Mouse (Mus musculus): ENCODE data around the gene Cep41.

The Cep41 gene

GRCm38 (mm10) chr6:30675281-30675771, 18.2 kb downstream of the Cep41 start:
- in situ Hi-C loops (cut with MboI, MseI), result no loop called here

GRCm38 (mm10) chr6:30674714-30675280, 18.8 kb downstream of the Cep41 start:
- in situ Hi-C loops (cut with MboI, MseI), result no loop called here

GRCm38 (mm10) chr6:30673764-30674561, 19.6 kb downstream of the Cep41 start:
- in situ Hi-C loops (cut with MboI, MseI), result no loop called here

DNA sequence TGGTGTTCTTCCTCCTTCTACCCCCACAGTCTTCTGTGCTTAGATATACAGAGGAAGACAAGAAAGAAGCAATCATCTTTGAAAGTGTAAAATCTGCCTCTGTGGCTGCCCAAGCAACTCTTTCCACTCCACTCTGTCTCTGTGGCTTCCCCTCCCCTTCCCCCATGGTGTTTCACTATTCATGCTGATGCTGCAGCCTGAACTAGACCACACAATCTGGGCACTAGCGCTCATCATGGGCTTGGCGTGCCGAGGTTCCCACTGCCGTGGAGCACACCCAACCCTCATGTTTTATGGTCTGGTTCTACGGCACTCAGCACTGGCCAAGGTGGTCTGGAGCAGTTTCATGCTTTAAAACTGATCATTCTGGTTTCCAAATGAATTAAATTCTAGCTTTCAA, 21.9 kb downstream of the Cep41 start:
- in situ Hi-C loops (cut with MboI, MseI), result no loop called here

DNA sequence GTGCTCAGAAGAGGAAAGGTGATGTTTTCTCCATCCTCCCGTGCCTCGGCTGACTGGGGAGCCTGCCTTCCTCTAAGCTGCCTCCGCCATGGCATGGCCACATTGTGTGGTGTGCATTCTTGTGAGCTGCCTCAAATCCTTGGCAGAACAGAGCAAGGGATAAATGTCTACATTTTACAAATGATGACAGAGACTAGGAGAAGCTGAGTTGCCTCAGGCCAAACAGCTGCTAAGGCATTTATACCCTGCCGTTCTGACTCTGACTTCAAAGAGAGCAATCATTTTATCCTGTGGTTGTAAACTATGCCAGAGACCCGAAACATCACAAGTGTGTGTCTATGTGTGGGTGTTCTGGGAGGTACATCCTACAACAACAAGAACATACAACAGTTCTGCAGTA, 26.0 kb downstream of the Cep41 start:
- in situ Hi-C loops (cut with MboI, MseI), result no loop called here

- in situ Hi-C loops (cut with MboI, MseI), result no loop called here
Measured at GRCm38 (mm10) chr6:30666043-30666442, 27.5 kb downstream of the Cep41 start.

GRCm38 (mm10) chr6:30665296-30665695, 28.3 kb downstream of the Cep41 start:
- in situ Hi-C loops (cut with MboI, MseI), result no loop called here

- in situ Hi-C loops (cut with MboI, MseI), result no loop called here
Measured at GRCm38 (mm10) chr6:30664776-30665175, 28.8 kb downstream of the Cep41 start.

- in situ Hi-C loops (cut with MboI, MseI), result loop anchor here (5.0 kb wide), 1 partner anchor 144 kb away; no protein-coding TSS in a partner anchor
Measured at GRCm38 (mm10) chr6:30658619-30659018, 34.9 kb downstream of the Cep41 start.

- in situ Hi-C loops (cut with MboI, MseI), result loop anchor here (5.0 kb wide), 1 partner anchor 145 kb away; no protein-coding TSS in a partner anchor
Measured at GRCm38 (mm10) chr6:30657279-30657678, 36.3 kb downstream of the Cep41 start.

- in situ Hi-C loops (cut with MboI, MseI), result loop anchor here (5.0 kb wide), 1 partner anchor 147 kb away; no protein-coding TSS in a partner anchor
Measured at GRCm38 (mm10) chr6:30654932-30655331, 38.6 kb downstream of the Cep41 start.

DNA sequence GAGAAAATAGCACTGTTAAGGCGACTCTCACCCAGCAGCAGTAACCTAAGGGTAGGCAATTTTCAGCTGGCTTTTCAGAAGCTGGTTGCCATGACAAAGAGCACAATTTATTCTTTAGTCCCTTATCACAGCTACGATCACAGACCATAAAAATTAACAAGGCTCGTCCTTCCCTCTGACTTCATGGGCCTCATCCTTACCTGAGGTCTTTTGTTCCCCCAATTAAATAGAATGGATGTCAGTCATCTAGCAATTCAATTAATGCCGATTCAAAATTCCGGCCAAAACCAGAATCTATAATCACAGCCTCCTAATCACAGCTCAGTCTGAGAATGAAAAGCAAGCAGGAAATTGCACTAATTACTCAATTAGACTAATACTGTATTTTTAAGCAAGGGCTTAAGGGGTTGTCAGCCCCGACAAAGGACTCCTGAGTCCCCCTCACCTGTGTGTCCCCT, 39.1 kb downstream of the Cep41 start:
- in situ Hi-C loops (cut with MboI, MseI), result no loop called here

DNA sequence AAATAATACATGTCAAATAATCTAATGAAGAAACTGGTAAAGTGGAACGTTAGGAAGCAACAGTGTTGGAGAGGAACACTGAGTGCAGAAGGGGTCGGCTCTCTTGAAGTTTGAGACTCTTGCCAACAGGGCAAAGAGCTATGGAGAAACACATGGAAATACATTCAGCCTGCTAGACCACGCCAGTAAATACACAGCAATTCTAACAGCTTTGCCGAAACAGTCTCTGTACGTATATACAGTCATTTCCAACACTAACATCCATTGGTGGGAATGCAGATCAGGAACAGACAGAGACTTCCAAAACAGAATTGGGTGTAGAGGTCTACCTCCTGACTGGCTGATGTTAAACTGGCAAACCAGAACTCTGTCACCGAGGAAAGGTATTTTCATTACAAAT, 40.0 kb downstream of the Cep41 start:
- in situ Hi-C loops (cut with MboI, MseI), result no loop called here

GRCm38 (mm10) chr6:30652425-30653188, 40.9 kb downstream of the Cep41 start:
- in situ Hi-C loops (cut with MboI, MseI), result no loop called here

GRCm38 (mm10) chr6:30649651-30650296, 43.8 kb downstream of the Cep41 start:
- in situ Hi-C loops (cut with MboI, MseI), result no loop called here

DNA sequence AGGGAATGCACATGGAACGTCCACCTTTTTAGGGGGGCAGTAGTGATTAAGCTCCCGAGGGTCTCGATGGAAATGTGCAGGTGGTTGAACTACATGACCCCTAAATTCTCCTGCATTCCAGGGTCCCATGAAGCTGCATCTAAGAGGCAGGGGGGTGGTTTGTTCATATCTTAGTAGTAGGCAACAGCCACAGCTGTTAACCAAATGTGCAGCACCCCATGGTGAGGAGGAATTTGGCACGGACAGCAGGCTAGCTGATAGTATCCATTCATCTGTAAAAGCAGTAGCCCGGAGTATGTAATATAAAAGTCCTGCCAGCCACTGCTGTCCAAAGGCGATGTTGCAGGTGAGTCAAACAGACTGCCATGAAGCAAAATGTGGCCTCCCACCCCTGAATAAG, 48.2 kb downstream of the Cep41 start:
- in situ Hi-C loops (cut with MboI, MseI), result no loop called here

- in situ Hi-C loops (cut with MboI, MseI), result no loop called here
Measured at GRCm38 (mm10) chr6:30644462-30644861, 49.1 kb downstream of the Cep41 start.

DNA sequence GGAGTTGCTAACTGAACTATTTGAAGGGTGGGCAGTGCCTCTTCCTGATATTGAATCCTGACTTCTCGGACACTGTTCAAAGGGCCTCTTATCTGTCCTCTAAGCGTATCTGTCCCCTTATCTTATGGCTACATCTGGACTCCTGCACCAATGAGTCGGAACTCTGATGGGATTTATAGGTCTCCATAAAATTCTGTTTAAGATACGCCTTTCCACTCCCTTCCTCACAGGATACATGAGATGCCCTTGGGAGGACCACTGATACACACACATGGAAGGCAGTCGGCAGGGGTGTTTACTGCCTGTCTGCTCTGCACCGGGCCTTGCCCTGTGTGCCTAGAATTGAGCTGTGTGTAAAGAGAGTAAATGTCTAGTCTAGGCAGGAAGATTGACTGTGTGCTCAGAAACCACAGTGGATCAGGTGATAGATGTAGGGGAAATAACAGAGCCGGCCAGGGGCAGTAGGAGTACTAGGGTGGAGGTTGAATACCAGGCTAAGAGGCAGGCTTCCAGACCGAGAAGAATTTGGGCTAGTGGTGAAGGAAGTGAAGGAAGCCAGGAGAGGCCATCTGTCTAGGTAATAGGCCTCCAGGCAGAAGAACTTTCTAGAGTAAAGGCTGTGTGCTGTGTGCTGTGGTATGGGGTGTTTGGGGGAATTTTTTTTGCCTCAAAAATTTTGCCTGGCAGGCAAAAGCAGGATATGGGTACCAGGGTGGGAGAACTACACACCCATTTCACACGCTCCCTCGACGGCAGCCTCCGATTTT, 49.7 kb downstream of the Cep41 start:
- in situ Hi-C loops (cut with MboI, MseI), result no loop called here

DNA sequence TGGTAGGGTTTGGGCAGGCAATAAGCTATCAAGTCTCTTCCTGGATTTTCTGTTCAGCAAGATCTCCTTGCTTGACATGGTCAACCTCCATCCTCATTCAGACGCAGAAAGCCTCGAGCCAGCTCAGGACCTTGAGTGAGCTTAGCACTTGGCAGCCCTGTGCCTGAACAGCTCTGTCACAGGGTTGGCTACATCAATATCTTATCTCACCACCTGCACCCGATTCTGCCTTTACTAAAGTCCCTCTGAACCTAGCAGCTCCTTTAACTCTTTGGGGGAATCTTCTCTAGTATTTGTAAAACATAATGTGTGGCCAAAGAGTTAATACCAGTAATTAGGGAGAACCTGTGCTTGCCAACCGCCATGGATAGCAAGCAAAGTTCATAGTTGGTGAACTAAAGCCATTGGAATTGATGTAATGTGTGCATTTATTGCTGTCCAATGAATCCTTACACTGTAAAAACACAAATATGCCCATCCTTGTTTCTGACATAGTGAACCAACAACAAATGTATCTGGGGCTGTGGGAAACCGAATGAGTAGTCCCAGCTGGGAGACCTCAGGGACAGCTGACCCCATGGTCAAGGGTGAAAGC, 54.8 kb downstream of the Cep41 start, which contains the start of gene Cpa1:
Gene Cpa1, plus strand, starts transcription at position 545 of the 595 bp plus-strand sequence.
- in situ Hi-C loops (cut with MboI, MseI), result no loop called here

DNA sequence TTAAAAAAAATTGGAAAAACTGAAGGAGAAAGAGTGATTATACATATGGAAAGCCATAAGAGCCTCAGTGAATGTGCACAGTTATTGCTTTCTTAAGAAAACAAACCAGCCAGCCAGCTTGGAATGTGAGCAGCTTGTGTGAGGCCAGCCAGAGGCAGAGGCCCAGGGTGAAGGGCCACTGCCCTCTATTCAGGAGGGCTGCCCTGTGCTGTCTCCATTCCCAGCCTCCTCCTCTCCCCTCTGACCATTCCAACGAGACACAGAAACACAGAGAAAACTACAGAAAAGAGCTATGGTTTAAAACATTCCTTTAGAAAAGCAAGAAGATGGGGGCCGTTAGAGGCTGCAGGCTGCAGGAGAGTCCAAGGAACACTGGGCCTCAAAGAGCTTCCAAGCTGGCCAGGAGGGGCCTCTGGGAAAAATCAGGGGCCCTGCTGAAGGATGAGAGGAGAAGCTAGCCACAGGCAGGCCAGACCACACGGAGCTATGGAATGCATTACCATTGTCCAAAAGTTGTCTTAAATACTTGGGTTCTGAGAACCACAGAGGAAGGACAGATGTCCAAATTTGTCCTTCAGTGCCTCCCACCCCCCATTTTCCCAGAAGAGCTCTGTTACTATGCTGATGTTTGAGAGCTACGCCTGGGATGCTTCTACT, 57.2 kb downstream of the Cep41 start:
- in situ Hi-C loops (cut with MboI, MseI), result no loop called here
